Mouse (Mus musculus) CH12.LX (cell line): ENCODE data around the gene Dmd. TPM values are rescaled to one million over a fixed set of nuclear protein-coding genes. Genes with fewer than 3 reads are reported as not detected.

Experiments used
- DNase-seq: peaks from one replicate; pipeline ENCODE4 v3.0.0-alpha.2; 2013; ENCODE audit errors: extremely low read depth
- H3K27ac ChIP-seq: 2 replicates; pipeline ENCODE4 v1.5.1; 2012; ENCODE audit warnings: low read depth, mild to moderate bottlenecking, control low read depth, moderate library complexity; ENCODE audit not compliant: insufficient read depth
- H3K27me3 ChIP-seq: replicated peaks from 2 replicates; pipeline ENCODE3; 2012; ENCODE audit warnings: inconsistent platforms
- H3K36me3 ChIP-seq, 2 experiments: replicated peaks in 1 of 2; 2 replicates each; pipeline versions ENCODE3 to v1.6.1; 2012; ENCODE audit warnings: inconsistent platforms in 1 of 2, low read length in 1 of 2, mild to moderate bottlenecking in 1 of 2, mixed read lengths in 1 of 2, moderate library complexity in 1 of 2; ENCODE audit not compliant: control insufficient read depth in 1 of 2, insufficient read depth in 1 of 2
- H3K4me1 ChIP-seq, 2 experiments: 2 replicates each; pipeline ENCODE4 v1.6.1; 2012; ENCODE audit warnings: inconsistent platforms in 1 of 2, moderate library complexity in 1 of 2; ENCODE audit not compliant: insufficient read depth in 2 of 2, control insufficient read depth in 1 of 2
- H3K4me2 ChIP-seq: 2 replicates; pipeline ENCODE4 v1.6.1; 2012; ENCODE audit warnings: low read depth, mild to moderate bottlenecking, control low read depth; ENCODE audit not compliant: poor library complexity, insufficient read depth, severe bottlenecking
- H3K4me3 ChIP-seq, 3 experiments: fragments of 150-350 bp in 1 of 3; sonication (generic) in 1 of 3; replicated peaks in 1 of 3; 2 replicates each; pipeline versions ENCODE3 to v1.5.1; 2011 to 2012; ENCODE audit warnings: low read depth in 2 of 3, low read length in 2 of 3, mild to moderate bottlenecking in 2 of 3, moderate library complexity in 2 of 3, control low read depth in 1 of 3, improper control_type of control experiment in 1 of 3, inconsistent platforms in 1 of 3, mixed read lengths in 1 of 3; ENCODE audit not compliant: poor library complexity in 1 of 3
- H3K79me2 ChIP-seq: replicated peaks from 2 replicates; pipeline ENCODE4 v1.6.1; 2012; ENCODE audit warnings: mild to moderate bottlenecking, moderate library complexity; ENCODE audit not compliant: control insufficient read depth, poor library complexity, insufficient read depth, severe bottlenecking; ENCODE audit errors: extremely low read depth
- H3K9ac ChIP-seq: 2 replicates; pipeline ENCODE4 v1.6.1; 2012; ENCODE audit warnings: low read depth, mild to moderate bottlenecking, control low read depth, moderate library complexity; ENCODE audit not compliant: insufficient read depth
- H3K9me3 ChIP-seq: replicated peaks from 2 replicates; pipeline ENCODE3; 2012; ENCODE audit warnings: low read length, inconsistent platforms, mixed read lengths
- BHLHE40 ChIP-seq: IDR thresholded peaks from 2 replicates; pipeline ENCODE4 v1.6.1; 2011; ENCODE audit warnings: mild to moderate bottlenecking, low read depth, low read length, improper control_type of control experiment
- CTCF ChIP-seq, 2 experiments: IDR thresholded peaks in 1 of 2; conservative IDR thresholded peaks in 1 of 2; 2 replicates each; pipeline ENCODE4 v1.5.1; 2011 to 2012; ENCODE audit warnings: low read depth in 2 of 2, low read length in 2 of 2, improper control_type of control experiment in 1 of 2, inconsistent platforms in 1 of 2, mild to moderate bottlenecking in 1 of 2, moderate library complexity in 1 of 2
- E2F4 ChIP-seq: IDR thresholded peaks from 2 replicates; pipeline ENCODE4 v1.6.1; 2011; ENCODE audit warnings: low read depth, low read length, improper control_type of control experiment; ENCODE audit not compliant: insufficient replicate concordance
- EP300 ChIP-seq: IDR thresholded peaks from 2 replicates; pipeline ENCODE4 v1.6.1; 2011; ENCODE audit warnings: low read length, improper control_type of control experiment
- ETS1 ChIP-seq: conservative IDR thresholded peaks from 2 replicates; pipeline ENCODE4 v1.6.1; 2012; ENCODE audit warnings: low read depth, mild to moderate bottlenecking, inconsistent platforms, low read length, improper control_type of control experiment, moderate library complexity
- HCFC1 ChIP-seq: IDR thresholded peaks from 2 replicates; pipeline ENCODE4 v1.6.1; 2012; ENCODE audit warnings: low read depth, mild to moderate bottlenecking, inconsistent platforms, low read length, improper control_type of control experiment
- IRF4 ChIP-seq: IDR thresholded peaks from 2 replicates; pipeline ENCODE4 v1.6.1; 2014; ENCODE audit warnings: low read depth, mild to moderate bottlenecking, inconsistent platforms, low read length, improper control_type of control experiment
- JUND ChIP-seq: conservative IDR thresholded peaks from 2 replicates; pipeline ENCODE4 v1.6.1; 2011; ENCODE audit warnings: low read depth, low read length, improper control_type of control experiment
- KAT2A ChIP-seq: IDR thresholded peaks from 2 replicates; pipeline ENCODE4 v1.6.1; 2012; ENCODE audit warnings: low read length, improper control_type of control experiment, inconsistent platforms; ENCODE audit not compliant: insufficient replicate concordance
- MAFK ChIP-seq: IDR thresholded peaks from 2 replicates; pipeline ENCODE4 v1.6.1; 2011; ENCODE audit warnings: low read length, improper control_type of control experiment; ENCODE audit not compliant: insufficient replicate concordance
- MAX ChIP-seq: IDR thresholded peaks from 2 replicates; pipeline ENCODE4 v1.6.1; 2011; ENCODE audit warnings: low read length, improper control_type of control experiment
- MAZ ChIP-seq: IDR thresholded peaks from 2 replicates; pipeline ENCODE4 v1.6.1; 2012; ENCODE audit warnings: low read depth, mild to moderate bottlenecking, inconsistent platforms, low read length, improper control_type of control experiment, moderate library complexity
- MEF2A ChIP-seq: IDR thresholded peaks from 2 replicates; pipeline ENCODE4 v1.6.1; 2014; ENCODE audit warnings: low read depth, mild to moderate bottlenecking, inconsistent platforms, low read length, improper control_type of control experiment, borderline replicate concordance
- MXI1 ChIP-seq: IDR thresholded peaks from 2 replicates; pipeline ENCODE4 v1.6.1; 2011; ENCODE audit warnings: mild to moderate bottlenecking, low read depth, low read length, improper control_type of control experiment
- MYC ChIP-seq: IDR thresholded peaks from 2 replicates; pipeline ENCODE4 v1.6.1; 2011; ENCODE audit warnings: low read depth, mild to moderate bottlenecking, improper control_type of control experiment, low read length
- NRF1 ChIP-seq: IDR thresholded peaks from 2 replicates; pipeline ENCODE4 v1.6.1; 2014; ENCODE audit warnings: low read depth, mild to moderate bottlenecking, inconsistent platforms, low read length, improper control_type of control experiment, moderate library complexity
- PAX5 ChIP-seq: IDR thresholded peaks from 2 replicates; pipeline ENCODE4 v1.6.1; 2012; ENCODE audit warnings: low read length, inconsistent platforms, mixed read lengths
- POLR2A ChIP-seq: IDR thresholded peaks from 2 replicates; pipeline ENCODE4 v1.6.1; 2011; ENCODE audit warnings: low read depth, mild to moderate bottlenecking, improper control_type of control experiment, low read length
- POLR2AphosphoS2 ChIP-seq: IDR thresholded peaks from 2 replicates; pipeline ENCODE4 v1.6.1; 2011; ENCODE audit warnings: low read depth, low read length, improper control_type of control experiment
- RCOR1 ChIP-seq: conservative IDR thresholded peaks from 2 replicates; pipeline ENCODE4 v1.6.1; 2012; ENCODE audit warnings: low read depth, mild to moderate bottlenecking, inconsistent platforms, low read length, improper control_type of control experiment
- SIN3A ChIP-seq: IDR thresholded peaks from 2 replicates; pipeline ENCODE4 v1.6.1; 2012; ENCODE audit warnings: low read length, improper control_type of control experiment, inconsistent platforms
- SMC3 ChIP-seq: IDR thresholded peaks from 2 replicates; pipeline ENCODE4 v1.6.1; 2011; ENCODE audit warnings: low read depth, low read length, improper control_type of control experiment
- TCF12 ChIP-seq: IDR thresholded peaks from 2 replicates; pipeline ENCODE4 v1.6.1; 2014; ENCODE audit warnings: low read depth, mild to moderate bottlenecking, inconsistent platforms, low read length, improper control_type of control experiment
- UBTF ChIP-seq: IDR thresholded peaks from 2 replicates; pipeline ENCODE4 v1.6.1; 2012; ENCODE audit warnings: low read depth, mild to moderate bottlenecking, inconsistent platforms, low read length, improper control_type of control experiment, moderate library complexity
- USF1 ChIP-seq: IDR thresholded peaks from 2 replicates; pipeline ENCODE4 v1.6.1; 2014; ENCODE audit warnings: low read depth, mild to moderate bottlenecking, inconsistent platforms, low read length, improper control_type of control experiment
- dilution Hi-C: fragments of 300-500 bp; cut with MboI; formaldehyde crosslinking; loops from 2 replicates; pipeline ENCODE4 v1.14.3; 2020; ENCODE audit warnings: low sequenced_read_pairs; ENCODE audit not compliant: extremely low pct_unique_long_range_greater_than_20kb, extremely low pct_ligation_motif_present
- in situ Hi-C: fragments of 300-500 bp; cut with MboI; formaldehyde crosslinking; loops from 3 replicates; pipeline ENCODE4 v1.14.3; 2019; ENCODE audit warnings: low sequenced_read_pairs, low pct_ligation_motif_present, low pct_unique_long_range_greater_than_20kb, mixed read lengths
- polyA plus RNA-seq: library from polyadenylated mRNA; unstranded; fragments of >175 nt; gene quantifications from 2 replicates; pipeline ENCODE4 v1.2.1, GENCODE M21; 2012; ENCODE audit warnings: low read depth; ENCODE audit not compliant: insufficient read length
- total RNA-seq, 2 experiments: library from RNA; depleted of rRNA; stranded (reverse); fragments of 300-350 nt in 1 of 2; fragments of >200 nt in 1 of 2; gene quantifications; 2 replicates each; pipeline ENCODE4 v1.2.3; 2012 to 2014

Gene Dmd
- total and polyA plus RNA-seq, 3 experiments = 0.81 to 2.7 (median 2.1) TPM

DNA sequence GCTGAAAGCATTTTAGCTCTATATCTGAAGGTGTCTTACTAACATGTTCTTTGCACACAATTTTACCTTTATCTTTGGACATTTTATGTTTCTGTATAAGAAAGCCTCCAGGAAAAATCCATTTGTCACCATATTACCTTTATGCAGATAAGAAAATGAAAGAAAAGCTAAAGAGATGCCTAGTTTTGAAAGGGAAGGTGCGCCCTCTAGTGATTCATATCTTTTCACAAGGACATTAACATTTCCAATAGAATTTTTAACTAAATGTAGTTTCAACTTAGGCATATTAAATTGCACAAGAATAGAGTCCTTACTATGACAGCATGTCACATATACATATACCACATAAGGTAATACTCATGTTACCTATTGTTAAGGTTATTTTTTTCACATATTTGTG is 791.9 kb downstream of the Dmd start:
- Histone ChIP-seq H3K27me3 (no peaks in the 10 kb centered on the region), H3K4me3 (no peak overlapping the region), H3K9ac (no peak overlapping the region), H3K27ac (no peak overlapping the region), H3K4me2 (no peak overlapping the region), H3K9me3 (no peaks in the 10 kb centered on the region), H3K36me3 (no peaks in the 10 kb centered on the region), H3K4me1 (no peaks in the 10 kb centered on the region), H3K79me2 (no peaks in the 10 kb centered on the region)
- dilution Hi-C loops (no loop called here), in situ Hi-C loops (no loop called here)
- TF ChIP-seq E2F4 (no peak), EP300 (no peak), BHLHE40 (no peak), MYC (no peak), TCF12 (no peak), POLR2A (no peak), ETS1 (no peak), JUND (no peak), MAFK (no peak), POLR2AphosphoS2 (no peak), HCFC1 (no peak), NRF1 (no peak), PAX5 (no peak), MAZ (no peak), KAT2A (no peak), CTCF (conservative IDR thresholded peaks at IDR 0.05 in 1 of 2, IDR thresholded peaks at IDR 0.05 in 1 of 2; ENCODE audit: low read depth in 2 of 2, low read length in 2 of 2) (no peak), SMC3 (no peak), USF1 (no peak), MAX (no peak)
- DNase-seq = no peak

GRCm38 (mm10) chrX:83746301-83747008 is 797.8 kb downstream of the Dmd start:
- H3K4me2 ChIP-seq = no peak overlapping the region
- TF ChIP-seq UBTF = no peak
- no peak for TF ChIP-seq MEF2A
- no peak for TF ChIP-seq EP300
- TF ChIP-seq RCOR1 = no peak
- TF ChIP-seq MYC = no peak
- TF ChIP-seq IRF4 = no peak
- TF ChIP-seq SMC3 = no peak
- no peak for TF ChIP-seq JUND
- no peak for TF ChIP-seq MAFK
- no peak for TF ChIP-seq E2F4
- no peak for TF ChIP-seq MAZ
- no peak for TF ChIP-seq ETS1
- TF ChIP-seq MXI1 = no peak
- TF ChIP-seq PAX5 = no peak
- no peak for TF ChIP-seq SIN3A
- H3K9ac ChIP-seq = no peak overlapping the region
- in situ Hi-C loops = no loop called here
- H3K4me3 ChIP-seq = no peak overlapping the region
- no peak for DNase-seq
- H3K27ac ChIP-seq = no peak overlapping the region
- dilution Hi-C loops = no loop called here
- no peaks in the 10 kb centered on the region for H3K27me3 ChIP-seq
- H3K79me2 ChIP-seq = no peaks in the 10 kb centered on the region
- H3K4me1 ChIP-seq = no peaks in the 10 kb centered on the region
- H3K9me3 ChIP-seq = no peaks in the 10 kb centered on the region
- H3K36me3 ChIP-seq = no peaks in the 10 kb centered on the region
